In the genomic region with DNA sequence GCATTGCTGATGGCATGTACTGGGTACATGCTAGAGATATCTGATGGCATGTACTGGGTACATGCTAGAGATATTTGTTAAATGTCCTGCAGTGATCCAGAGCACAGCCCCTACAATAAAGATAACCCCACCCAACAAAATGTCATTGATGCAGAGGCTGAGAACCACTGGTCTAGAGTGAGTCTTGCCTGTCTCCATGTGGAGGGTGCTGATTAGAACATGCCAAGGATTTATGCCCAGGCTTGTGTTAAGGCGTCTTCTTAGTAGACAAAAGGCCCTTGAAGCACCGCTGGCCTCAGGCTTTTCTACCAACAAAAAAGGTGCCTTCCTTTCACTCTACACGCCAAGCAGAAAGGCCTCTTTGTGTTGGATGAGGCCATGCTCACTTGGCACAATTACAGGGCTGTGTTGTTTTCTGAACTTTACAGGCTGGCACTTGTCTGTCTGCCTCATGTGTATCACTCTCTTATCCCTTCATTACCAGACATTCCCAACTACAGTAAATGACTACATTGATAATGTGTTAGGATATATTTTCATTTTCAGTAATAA, we compare ENCODE assay signal across 21 mouse cellular contexts. TPM values are rescaled to one million over a fixed set of nuclear protein-coding genes. Genes with fewer than 3 reads are reported as not detected.
DNase-seq lines count a peak whose midpoint lies in the region; ATAC-seq and TF ChIP-seq lines count a peak whose summit lies in the region.
"Had no signal": no experiment of that assay in that cellular context is flagged by ENCODE, and none has a peak within 500 bp of the region (broad histone marks: within the 10 kb centered on the region; RNA-seq: fewer than 3 reads in every experiment).

No protein-coding gene starts in this region.

- no peak overlapping the region for H3K27ac ChIP-seq in forebrain, embryonic 14.5 days (ENCODE audit: low read depth, low read length)
- H3K27ac ChIP-seq in forebrain, postnatal 0 days (ENCODE audit: low read depth, low read length) = no peak overlapping the region
- no peak overlapping the region for H3K27ac ChIP-seq in neural tube, embryonic 12.5 days
- H3K27ac ChIP-seq: gastrocnemius, adult 2 months; heart, adult 2 months; heart, embryonic 15.5 days; limb, embryonic 10.5 days; midbrain, embryonic 13.5 days had no signal

- no peaks in the 10 kb centered on the region for H3K27me3 ChIP-seq in forebrain, embryonic 14.5 days (replicated peaks; ENCODE audit: control insufficient read depth, insufficient read depth, low read length)
- H3K27me3 ChIP-seq in forebrain, postnatal 0 days (ENCODE audit: insufficient read depth, low read length) = no peaks in the 10 kb centered on the region
- H3K27me3 ChIP-seq in neural tube, embryonic 12.5 days (replicated peaks) = no peaks in the 10 kb centered on the region
- H3K27me3 ChIP-seq: heart, embryonic 15.5 days; midbrain, embryonic 13.5 days had no signal

- no peaks in the 10 kb centered on the region for H3K4me1 ChIP-seq in forebrain, embryonic 14.5 days (ENCODE audit: control insufficient read depth, insufficient read depth, low read length)
- no peaks in the 10 kb centered on the region for H3K4me1 ChIP-seq in forebrain, postnatal 0 days (ENCODE audit: insufficient read depth)
- H3K4me1 ChIP-seq in neural tube, embryonic 12.5 days = no peaks in the 10 kb centered on the region
- H3K4me1 ChIP-seq: heart, embryonic 15.5 days; limb, embryonic 10.5 days had no signal

- H3K9ac ChIP-seq in forebrain, embryonic 14.5 days (ENCODE audit: low read length) = no peak overlapping the region
- no peak overlapping the region for H3K9ac ChIP-seq in forebrain, postnatal 0 days
- H3K9ac ChIP-seq in neural tube, embryonic 12.5 days = no peak overlapping the region
- H3K9ac ChIP-seq: heart, embryonic 15.5 days; midbrain, embryonic 13.5 days had no signal

- peak; percentile 31 for DNase-seq in forebrain, embryonic 14.5 days (ENCODE audit: low spot score)
- DNase-seq in forebrain, postnatal 0 days = no peak
- no peak for DNase-seq in neural tube, embryonic 10.5 days (ENCODE audit: extremely low spot score, low spot score)
- DNase-seq in MN1 (ENCODE audit: low spot score) = no peak
- DNase-seq in ovary, postnatal 10 days (ENCODE audit: low spot score) = no peak
- DNase-seq: adrenal gland, postnatal 36 days; gastrocnemius, adult 2 months; heart, adult 2 months; kidney, adult 8-10 months; kidney, postnatal 4 days; lung, adult 2 months; lung, postnatal 36 days; spleen, adult 18-20 months; thymus, postnatal 36 days had no signal

- H3K9me3 ChIP-seq in forebrain, embryonic 14.5 days (replicated peaks; ENCODE audit: control insufficient read depth, low read length) = no peaks in the 10 kb centered on the region
- no peaks in the 10 kb centered on the region for H3K9me3 ChIP-seq in forebrain, postnatal 0 days (ENCODE audit: low read length)
- H3K9me3 ChIP-seq in neural tube, embryonic 12.5 days = no peaks in the 10 kb centered on the region
- H3K9me3 ChIP-seq: heart, embryonic 15.5 days; limb, embryonic 10.5 days; midbrain, embryonic 13.5 days had no signal

- 2% methylated on average over 3 of the region's 3 CpGs for WGBS in forebrain, embryonic 14.5 days
- WGBS in forebrain, postnatal 0 days = 8% methylated on average over 3 of the region's 3 CpGs
- WGBS in neural tube, embryonic 12.5 days = 31% methylated on average over 3 of the region's 3 CpGs

- no peak for ATAC-seq in forebrain, embryonic 14.5 days
- ATAC-seq in forebrain, postnatal 0 days = no peak
- ATAC-seq in neural tube, embryonic 12.5 days (ENCODE audit: low FRiP score, low read depth) = 0 out of 2 replicates have a peak, but pooled peaks have one; percentile 44
- ATAC-seq in common myeloid progenitor, adult 5-6 weeks (replicated peaks; ENCODE audit: low read depth, poor library complexity, severe bottlenecking) = peak; percentile 54; the same call in 1 of the 2 replicates
- peak; percentile 43; the same call in 1 of the 2 replicates for ATAC-seq in megakaryocyte, adult 5-6 weeks (ENCODE audit: poor library complexity, severe bottlenecking)
- ATAC-seq: inflammation-experienced regulatory T-cells, adult 6 months; midbrain, embryonic 13.5 days had no signal

- no peaks in the 10 kb centered on the region for H3K36me3 ChIP-seq in forebrain, embryonic 14.5 days (ENCODE audit: control insufficient read depth, insufficient read depth, low read length)
- no peaks in the 10 kb centered on the region for H3K36me3 ChIP-seq in forebrain, postnatal 0 days (ENCODE audit: insufficient read depth)
- no peaks in the 10 kb centered on the region for H3K36me3 ChIP-seq in neural tube, embryonic 12.5 days
- H3K36me3 ChIP-seq: heart, embryonic 15.5 days; limb, embryonic 10.5 days; midbrain, embryonic 13.5 days had no signal

- no peak overlapping the region for H3K4me2 ChIP-seq in forebrain, embryonic 14.5 days (ENCODE audit: low read length)
- H3K4me2 ChIP-seq in forebrain, postnatal 0 days (ENCODE audit: low read depth) = no peak overlapping the region
- no peak overlapping the region for H3K4me2 ChIP-seq in neural tube, embryonic 12.5 days (replicated peaks)
- H3K4me2 ChIP-seq: heart, embryonic 15.5 days; midbrain, embryonic 13.5 days had no signal

- H3K4me3 ChIP-seq in forebrain, embryonic 14.5 days (ENCODE audit: low read depth, low read length) = no peak overlapping the region
- no peak overlapping the region for H3K4me3 ChIP-seq in forebrain, postnatal 0 days (ENCODE audit: low read depth, low read length)
- H3K4me3 ChIP-seq in neural tube, embryonic 12.5 days = no peak overlapping the region
- H3K4me3 ChIP-seq: gastrocnemius, adult 2 months; heart, adult 2 months; heart, embryonic 15.5 days; limb, embryonic 10.5 days; midbrain, embryonic 13.5 days had no signal

- TF ChIP-seq CTCF in forebrain, postnatal 0 days (IDR thresholded peaks at IDR 0.05; ENCODE audit: low read depth) = no peak

RNA-seq across cellular contexts. Expression of a gene that starts 42.2 kb away (rescaled TPM):
- 96.7 and 98.6 TPM in 2 replicates for polyA plus RNA-seq in forebrain, embryonic 14.5 days (2014; fragmentation: Nextera tagmentation; extraction: Ambion mirVana)
- total RNA-seq in forebrain, postnatal 0 days (2014; rRNA removed) = 31.9 and 40.0 TPM in 2 replicates
- polyA plus RNA-seq in forebrain, postnatal 0 days (2015; fragmentation: Nextera tagmentation; extraction: Ambion mirVana) = 25.6 and 30.9 TPM in 2 replicates
- 113 and 115 TPM in 2 replicates for polyA plus RNA-seq in neural tube, embryonic 12.5 days (2016; fragmentation: Nextera tagmentation; extraction: Ambion mirVana)
- total RNA-seq in common myeloid progenitor, adult 5-6 weeks (2017) = 809 and 867 TPM in 2 replicates
- 161 and 172 TPM in 2 replicates for total RNA-seq in megakaryocyte, adult 5-6 weeks (2015)
- total RNA-seq in megakaryocyte, adult 5-6 weeks (2017) = 413 and 515 TPM in 2 replicates

Comparison
In these comparisons a context has a peak if more than half of its experiments do, and no peak if none do; other contexts are left out.
1. ATAC-seq: peak in neural tube, embryonic 12.5 days (single experiment), common myeloid progenitor, adult 5-6 weeks (single experiment) and megakaryocyte, adult 5-6 weeks (single experiment); none in forebrain, embryonic 14.5 days (single experiment) and forebrain, postnatal 0 days (single experiment).